Mouse (Mus musculus) small intestine, adult 2 months (tissue): Measurements from ENCODE around the gene Epb41l4b.

Source experiments
- CTCF ChIP-seq: fragments of 200-500 bp; IDR thresholded peaks from 2 replicates; pipeline ENCODE4 v1.5.1; 2012; ENCODE audit warnings: low read depth, mild to moderate bottlenecking, control low read depth, inconsistent platforms, low read length, moderate library complexity, mixed read lengths; ENCODE audit not compliant: insufficient replicate concordance, insufficient read length; ENCODE audit errors: extremely low read depth
- POLR2A ChIP-seq: fragments of 200-500 bp; IDR thresholded peaks from 2 replicates; pipeline ENCODE4 v1.6.1; 2012; ENCODE audit warnings: low read depth, mild to moderate bottlenecking, control low read depth, inconsistent platforms, low read length, moderate library complexity

- TF ChIP-seq POLR2A, result no peak
- no peak for TF ChIP-seq CTCF
Measured at GRCm38 (mm10) chr4:57037554-57037953, 105.7 kb downstream of the Epb41l4b start.
